In genomic region chr14:96962426-96963073, GRCm38 (mm10) we compare ENCODE assay signal across 11 mouse cellular contexts.
DNase-seq lines count a peak whose midpoint lies in the region; ATAC-seq and TF ChIP-seq lines count a peak whose summit lies in the region.
"Had no signal": no experiment of that assay in that cellular context is flagged by ENCODE, and none has a peak within 500 bp of the region (broad histone marks: within the 10 kb centered on the region; RNA-seq: fewer than 3 reads in every experiment).

No protein-coding gene starts in this region.

- H3K4me3 ChIP-seq in hindbrain, embryonic 11.5 days (ENCODE audit: low read depth, low read length), result no peak overlapping the region
- no peak overlapping the region for H3K4me3 ChIP-seq in hindbrain, embryonic 10.5 days
- no peak overlapping the region for H3K4me3 ChIP-seq in limb, embryonic 14.5 days (replicated peaks; ENCODE audit: low read length)
- no peak overlapping the region for H3K4me3 ChIP-seq in kidney, embryonic 16.5 days (ENCODE audit: low read length)
- H3K4me3 ChIP-seq: limb, embryonic 15.5 days had no signal

- no peaks in the 10 kb centered on the region for H3K9me3 ChIP-seq in hindbrain, embryonic 11.5 days (ENCODE audit: control insufficient read depth, low read length)
- H3K9me3 ChIP-seq in hindbrain, embryonic 10.5 days, result no peaks in the 10 kb centered on the region
- no peaks in the 10 kb centered on the region for H3K9me3 ChIP-seq in limb, embryonic 14.5 days (ENCODE audit: control insufficient read depth, low read length)
- no peaks in the 10 kb centered on the region for H3K9me3 ChIP-seq in kidney, embryonic 16.5 days (ENCODE audit: low read length)
- H3K9me3 ChIP-seq: limb, embryonic 15.5 days had no signal

- no peak overlapping the region for H3K9ac ChIP-seq in hindbrain, embryonic 11.5 days (ENCODE audit: low read depth, low read length)
- no peak overlapping the region for H3K9ac ChIP-seq in limb, embryonic 14.5 days (ENCODE audit: low read depth, low read length, severe bottlenecking)
- no peak overlapping the region for H3K9ac ChIP-seq in kidney, embryonic 16.5 days (replicated peaks; ENCODE audit: low read length)
- H3K9ac ChIP-seq: limb, embryonic 15.5 days had no signal

- H3K36me3 ChIP-seq in hindbrain, embryonic 11.5 days (ENCODE audit: control insufficient read depth, insufficient read depth, low read length), result no peaks in the 10 kb centered on the region
- H3K36me3 ChIP-seq in hindbrain, embryonic 10.5 days, result no peaks in the 10 kb centered on the region
- H3K36me3 ChIP-seq in limb, embryonic 14.5 days (ENCODE audit: control insufficient read depth, insufficient read depth, low read length), result no peaks in the 10 kb centered on the region
- H3K36me3 ChIP-seq in kidney, embryonic 16.5 days (ENCODE audit: insufficient read depth, low read length), result no peaks in the 10 kb centered on the region
- H3K36me3 ChIP-seq: limb, embryonic 15.5 days had no signal

- ATAC-seq in hindbrain, embryonic 11.5 days (ENCODE audit: low FRiP score), result peak; percentile 57; the same call in 1 of the 2 replicates
- no peak for ATAC-seq in limb, embryonic 14.5 days (ENCODE audit: low FRiP score, low read depth)
- no peak; the same call in 1 of the 2 replicates for ATAC-seq in kidney, embryonic 16.5 days (ENCODE audit: low FRiP score, low TSS enrichment)
- ATAC-seq: hindbrain, embryonic 16.5 days had no signal

- no peak overlapping the region for H3K27ac ChIP-seq in hindbrain, embryonic 11.5 days (ENCODE audit: low read depth, low read length)
- no peak overlapping the region for H3K27ac ChIP-seq in hindbrain, embryonic 10.5 days
- no peak overlapping the region for H3K27ac ChIP-seq in limb, embryonic 14.5 days (replicated peaks; ENCODE audit: low read depth, low read length)
- no peak overlapping the region for H3K27ac ChIP-seq in kidney, embryonic 16.5 days (ENCODE audit: low read length)
- H3K27ac ChIP-seq: limb, embryonic 15.5 days had no signal

- no peaks in the 10 kb centered on the region for H3K4me1 ChIP-seq in hindbrain, embryonic 11.5 days (replicated peaks; ENCODE audit: control insufficient read depth, insufficient read depth, low read length)
- H3K4me1 ChIP-seq in hindbrain, embryonic 10.5 days (replicated peaks), result no peaks in the 10 kb centered on the region; the same call in 1 of the 2 replicates
- H3K4me1 ChIP-seq in limb, embryonic 14.5 days (ENCODE audit: control insufficient read depth, insufficient read depth, low read length), result no peaks in the 10 kb centered on the region
- no peaks in the 10 kb centered on the region for H3K4me1 ChIP-seq in kidney, embryonic 16.5 days (ENCODE audit: insufficient read depth, low read length)
- H3K4me1 ChIP-seq: limb, embryonic 15.5 days had no signal

- H3K4me2 ChIP-seq in hindbrain, embryonic 11.5 days (replicated peaks; ENCODE audit: low read depth, low read length), result no peak overlapping the region
- no peak overlapping the region for H3K4me2 ChIP-seq in limb, embryonic 14.5 days (replicated peaks; ENCODE audit: low read depth, low read length, severe bottlenecking)
- H3K4me2 ChIP-seq in kidney, embryonic 16.5 days (replicated peaks; ENCODE audit: low read depth, low read length), result no peak overlapping the region
- H3K4me2 ChIP-seq: limb, embryonic 15.5 days had no signal

- no peaks in the 10 kb centered on the region for H3K27me3 ChIP-seq in hindbrain, embryonic 11.5 days (ENCODE audit: control insufficient read depth, insufficient read depth, low read length)
- no peaks in the 10 kb centered on the region for H3K27me3 ChIP-seq in hindbrain, embryonic 10.5 days (ENCODE audit: insufficient read depth, poor library complexity, severe bottlenecking)
- H3K27me3 ChIP-seq in limb, embryonic 14.5 days (ENCODE audit: control insufficient read depth, insufficient read depth, low read length), result no peaks in the 10 kb centered on the region
- no peaks in the 10 kb centered on the region for H3K27me3 ChIP-seq in kidney, embryonic 16.5 days (ENCODE audit: insufficient read depth, low read length)
- H3K27me3 ChIP-seq: limb, embryonic 15.5 days had no signal

- 46% methylated on average over 8 of the region's 8 CpGs for WGBS in hindbrain, embryonic 11.5 days
- WGBS in hindbrain, embryonic 10.5 days, result 46% methylated on average over 8 of the region's 8 CpGs
- 35% methylated on average over 8 of the region's 8 CpGs for WGBS in limb, embryonic 14.5 days
- WGBS in kidney, embryonic 16.5 days, result 35% methylated on average over 8 of the region's 8 CpGs

- DNase-seq in hindbrain, embryonic 11.5 days (ENCODE audit: low spot score), result peak; percentile 49
- no peak for DNase-seq in hindbrain, embryonic 10.5 days (ENCODE audit: low spot score)
- DNase-seq in 3T3-L1 (ENCODE audit: low read depth, low spot score) (peak; percentile 54), NIH3T3 (ENCODE audit: low read depth) (peak; percentile 27)
- DNase-seq in limb, embryonic 14.5 days (ENCODE audit: low spot score), result peak; percentile 55
- no peak for DNase-seq in cerebellum, adult 18-20 months
- DNase-seq in right cerebral cortex, postnatal 10 days (ENCODE audit: low spot score in 2 of 2), result no peak
- DNase-seq: cerebellum, adult 8-10 months had no signal

- TF ChIP-seq POLR2A in limb, embryonic 14.5 days (IDR thresholded peaks at IDR 0.05; ENCODE audit: borderline replicate concordance, extremely low read depth, insufficient read depth, insufficient read length), result no peak

Comparison
In these comparisons a context has a peak if more than half of its experiments do, and no peak if none do; other contexts are left out.
1. DNase-seq: peak in hindbrain, embryonic 11.5 days (single experiment), 3T3-L1 (single experiment), NIH3T3 (single experiment) and limb, embryonic 14.5 days (single experiment); none in hindbrain, embryonic 10.5 days (single experiment), cerebellum, adult 18-20 months (0 of 2) and right cerebral cortex, postnatal 10 days (0 of 2).